Mouse (Mus musculus) liver, embryonic 11.5 days (tissue): ENCODE measurements at regions not wholly inside any gene's neighbourhood (a gene's known extent, or its start where the extent isn't known, plus 50 kb on each side); places are given as distances from the start of the nearest gene placed in this dataset.

ENCODE experiments used
- ATAC-seq: fragments of 200-750 bp; cut with Nextera tagmentation; replicated peaks from 2 replicates; pipeline ENCODE4 v1.8.0; 2017; ENCODE audit warnings: moderate number of reproducible peaks, mild to moderate bottlenecking, moderate TSS enrichment, moderate library complexity; ENCODE audit not compliant: low FRiP score
- DNase-seq: peaks from one replicate; pipeline ENCODE4 v3.0.0-alpha.2; 2017; ENCODE audit warnings: low spot score
- H3K27ac ChIP-seq: fragments of 300-500 bp; sonication (generic); 2 replicates; pipeline ENCODE4 v1.5.1; 2014; ENCODE audit warnings: mild to moderate bottlenecking, low read depth, low read length, control low read depth
- H3K27me3 ChIP-seq: fragments of 300-500 bp; sonication (generic); replicated peaks from 2 replicates; pipeline ENCODE4 v1.6.1; 2014; ENCODE audit warnings: low read length, mixed read lengths; ENCODE audit not compliant: control insufficient read depth, insufficient read depth
- H3K36me3 ChIP-seq: fragments of 300-500 bp; sonication (generic); 2 replicates; pipeline ENCODE4 v1.6.1; 2014; ENCODE audit warnings: mild to moderate bottlenecking, low read length, moderate library complexity, mixed read lengths; ENCODE audit not compliant: control insufficient read depth, insufficient read depth
- H3K4me1 ChIP-seq: fragments of 300-500 bp; sonication (generic); replicated peaks from 2 replicates; pipeline ENCODE4 v1.6.1; 2014; ENCODE audit warnings: low read length, mixed read lengths; ENCODE audit not compliant: control insufficient read depth, insufficient read depth
- H3K4me2 ChIP-seq: fragments of 300-500 bp; sonication (generic); 2 replicates; pipeline ENCODE4 v1.6.1; 2014; ENCODE audit warnings: mild to moderate bottlenecking, control low read depth, moderate library complexity
- H3K4me3 ChIP-seq: fragments of 300-500 bp; sonication (generic); 2 replicates; pipeline ENCODE4 v1.5.1; 2014; ENCODE audit warnings: low read depth, low read length, control low read depth
- H3K9ac ChIP-seq: fragments of 300-500 bp; sonication (generic); 2 replicates; pipeline ENCODE4 v1.6.1; 2014; ENCODE audit warnings: low read depth, low read length, control low read depth
- H3K9me3 ChIP-seq: fragments of 300-500 bp; sonication (generic); 2 replicates; pipeline ENCODE4 v1.6.1; 2016; ENCODE audit warnings: low read length, inconsistent platforms, mixed read lengths; ENCODE audit not compliant: control insufficient read depth
- WGBS: fragments of 180-500 bp; shearing (Covaris S2); extraction: QIAGEN DNeasy Blood & Tissue Kit; methylation state at CpG from one replicate; pipeline ENCODE4 v1.1.7; 2014; 5-methylcytosine and 5-hydroxymethylcytosine counted together

DNA sequence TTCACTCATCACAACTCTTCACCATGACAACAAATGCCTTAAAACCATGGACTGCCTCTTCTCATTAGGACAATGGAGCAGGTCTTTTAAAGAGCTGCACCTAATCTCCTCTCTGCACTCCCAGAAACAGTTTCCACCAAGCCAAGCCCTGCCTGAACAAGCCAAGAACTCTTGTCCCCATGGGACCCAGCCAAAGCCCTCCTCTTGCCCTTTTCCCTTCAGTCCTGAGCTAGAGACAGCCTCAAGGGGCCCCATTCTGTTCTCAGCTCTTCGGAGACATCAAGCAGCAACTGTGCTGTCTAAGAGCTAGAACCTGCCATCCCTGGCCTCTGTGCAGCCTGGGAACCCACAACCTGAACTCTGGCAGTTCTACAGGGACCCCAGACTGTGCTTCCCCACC lies 345.0 kb upstream of the Irak1bp1 start:
- Histone ChIP-seq H3K4me2 (no peak overlapping the region), H3K27ac (no peak overlapping the region), H3K4me1 (no peaks in the 10 kb centered on the region), H3K4me3 (no peak overlapping the region), H3K9ac (no peak overlapping the region), H3K9me3 (no peaks in the 10 kb centered on the region), H3K27me3 (no peaks in the 10 kb centered on the region), H3K36me3 (no peaks in the 10 kb centered on the region)
- 75% methylated on average over 1 of the region's 1 CpGs for WGBS
- ATAC-seq (no peak), DNase-seq (no peak)

DNA sequence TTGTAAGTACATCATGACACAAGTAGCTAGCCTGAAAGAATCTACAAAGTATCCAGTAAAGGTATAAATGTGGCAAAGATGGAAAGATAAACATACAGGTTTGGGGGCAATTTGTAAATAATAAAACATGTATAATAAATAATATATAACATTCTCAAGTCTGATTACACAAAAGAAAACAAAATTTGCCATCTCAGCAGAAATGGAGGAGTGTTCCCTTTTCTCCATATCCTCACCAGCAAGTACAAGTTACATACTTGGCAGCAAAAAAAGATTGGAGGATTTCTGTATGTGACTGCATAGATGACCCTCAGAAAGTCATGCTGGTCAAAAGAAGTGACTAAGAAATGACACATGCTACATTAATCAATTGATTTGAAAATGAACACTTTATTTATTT lies 335.9 kb upstream of the Irak1bp1 start:
- Histone ChIP-seq H3K27ac (no peak overlapping the region), H3K36me3 (no peaks in the 10 kb centered on the region), H3K4me1 (no peaks in the 10 kb centered on the region), H3K9ac (no peak overlapping the region), H3K4me2 (no peak overlapping the region), H3K4me3 (no peak overlapping the region), H3K27me3 (no peaks in the 10 kb centered on the region), H3K9me3 (no peaks in the 10 kb centered on the region)
- ATAC-seq (no peak), DNase-seq (no peak)

DNA sequence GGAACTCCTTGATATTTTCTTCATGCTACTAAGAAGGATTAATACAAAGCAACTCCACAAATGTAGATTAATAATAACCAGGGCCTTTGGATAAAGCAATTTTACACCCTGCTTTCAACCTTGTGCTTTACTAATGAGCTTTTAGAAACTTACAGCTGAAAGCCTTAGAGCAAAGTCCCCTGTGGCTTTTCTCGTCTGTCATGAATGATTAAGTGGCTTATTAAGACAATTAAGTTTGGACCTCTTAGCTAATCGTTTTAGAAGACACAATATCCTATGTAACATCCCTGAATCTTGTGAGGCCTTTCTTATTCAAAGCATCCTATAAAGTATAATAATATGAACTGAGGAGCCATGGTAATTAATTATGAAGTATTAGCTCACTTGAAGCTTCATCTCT lies 319.3 kb upstream of the Irak1bp1 start:
- Histone ChIP-seq H3K4me1 (no peaks in the 10 kb centered on the region), H3K9me3 (no peaks in the 10 kb centered on the region), H3K9ac (no peak overlapping the region), H3K27me3 (no peaks in the 10 kb centered on the region), H3K36me3 (no peaks in the 10 kb centered on the region), H3K4me2 (no peak overlapping the region), H3K27ac (no peak overlapping the region), H3K4me3 (no peak overlapping the region)
- 66% methylated on average over 2 of the region's 2 CpGs for WGBS
- ATAC-seq (no peak), DNase-seq (no peak)

DNA sequence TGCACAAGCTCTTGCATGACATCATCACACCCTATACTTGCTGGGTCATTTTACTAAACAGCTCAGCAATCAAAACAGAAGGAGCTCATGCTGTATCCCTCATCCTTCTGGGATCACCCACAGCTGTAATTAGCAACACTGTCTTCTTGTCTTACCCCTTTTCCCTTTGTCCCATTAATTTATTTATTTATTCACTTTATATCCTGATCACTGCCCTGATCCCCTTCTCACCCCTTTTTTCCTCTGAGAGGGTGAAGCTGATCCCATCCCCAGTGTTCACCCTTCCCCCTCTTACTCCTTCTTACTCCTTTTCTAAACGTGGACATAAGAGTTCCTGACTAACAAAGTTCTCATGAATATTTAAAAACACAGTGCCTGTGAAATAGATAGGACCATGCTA lies 310.3 kb upstream of the Irak1bp1 start:
- 28% methylated on average over 1 of the region's 1 CpGs for WGBS
- Histone ChIP-seq H3K27me3 (no peaks in the 10 kb centered on the region), H3K9me3 (no peaks in the 10 kb centered on the region), H3K4me2 (no peak overlapping the region), H3K36me3 (no peaks in the 10 kb centered on the region), H3K4me3 (no peak overlapping the region), H3K4me1 (no peaks in the 10 kb centered on the region), H3K27ac (no peak overlapping the region), H3K9ac (no peak overlapping the region)
- no peak for DNase-seq
- no peak for ATAC-seq

DNA sequence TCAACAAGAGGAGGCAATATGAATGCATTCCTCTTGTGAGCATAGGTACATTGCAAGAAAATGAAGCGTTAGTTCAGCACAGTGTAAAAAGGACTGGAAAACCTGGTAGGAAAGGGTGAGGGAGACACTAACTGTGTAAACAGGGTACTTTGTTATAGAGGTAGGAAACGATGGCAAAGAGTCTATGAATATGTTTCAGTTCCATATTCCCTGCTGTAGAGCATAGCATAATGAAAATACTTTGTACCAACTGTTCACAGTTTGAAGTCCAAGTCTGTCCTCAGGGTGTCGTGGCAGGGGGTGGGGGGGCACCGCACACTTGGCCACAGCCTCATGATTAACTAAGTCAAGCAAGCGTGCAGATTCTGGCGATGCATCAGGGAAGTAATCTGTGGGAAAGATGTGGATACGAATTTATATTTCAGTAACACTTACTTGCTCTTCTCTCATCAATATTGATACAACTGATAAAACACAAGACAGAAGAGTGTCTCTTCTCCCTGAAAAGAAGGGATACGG lies 301.4 kb upstream of the Irak1bp1 start:
- ATAC-seq (no peak), DNase-seq (no peak)
- Histone ChIP-seq H3K27me3 (no peaks in the 10 kb centered on the region), H3K27ac (no peak overlapping the region), H3K9me3 (no peaks in the 10 kb centered on the region), H3K4me2 (no peak overlapping the region), H3K36me3 (no peaks in the 10 kb centered on the region), H3K4me3 (no peak overlapping the region), H3K4me1 (no peaks in the 10 kb centered on the region), H3K9ac (no peak overlapping the region)
- WGBS, result 82% methylated on average over 8 of the region's 8 CpGs

DNA sequence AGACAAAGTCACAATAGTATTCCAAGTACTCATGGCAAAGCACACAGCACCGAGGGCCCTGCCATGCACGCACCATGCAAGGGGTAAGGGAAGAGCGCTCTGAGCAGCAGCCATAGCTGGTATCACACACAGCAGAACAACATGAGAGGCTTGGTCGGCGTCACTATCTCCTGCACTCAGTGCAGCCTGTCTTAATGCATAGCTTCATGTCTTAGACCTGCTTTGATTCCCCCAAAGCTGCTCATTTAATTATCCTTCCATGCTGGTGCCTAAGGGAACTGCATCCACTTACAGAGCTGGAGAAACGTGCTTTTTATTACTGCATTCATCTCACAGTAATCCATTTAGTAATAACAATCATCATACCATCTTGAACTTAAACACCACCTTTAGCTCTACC lies 276.6 kb upstream of the Irak1bp1 start:
- DNase-seq, result no peak
- no peak for ATAC-seq
- H3K4me3 ChIP-seq, result no peak overlapping the region
- H3K36me3 ChIP-seq, result no peaks in the 10 kb centered on the region
- no peaks in the 10 kb centered on the region for H3K4me1 ChIP-seq
- no peak overlapping the region for H3K4me2 ChIP-seq
- H3K9me3 ChIP-seq, result no peaks in the 10 kb centered on the region
- H3K27ac ChIP-seq, result no peak overlapping the region
- H3K9ac ChIP-seq, result no peak overlapping the region
- no peaks in the 10 kb centered on the region for H3K27me3 ChIP-seq
- 79% methylated on average over 6 of the region's 6 CpGs for WGBS

DNA sequence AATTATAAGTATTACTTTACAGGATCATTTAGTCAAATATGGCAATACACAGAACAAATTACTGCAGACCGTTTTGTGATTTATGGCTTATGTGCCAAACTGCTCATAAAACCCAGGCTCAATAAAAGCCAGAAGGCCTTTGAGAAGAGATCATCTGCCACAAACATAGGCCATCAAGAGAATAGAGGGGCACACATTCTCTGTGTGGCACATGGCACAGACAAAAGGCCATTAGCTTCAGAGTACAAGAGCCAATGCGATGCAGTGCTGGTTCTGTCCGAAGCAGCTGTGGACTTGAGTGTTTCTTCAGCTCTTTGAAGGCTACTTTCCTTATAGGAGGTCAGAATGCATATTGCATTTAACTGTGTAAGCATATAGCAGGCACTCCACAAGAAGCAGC lies 276.1 kb upstream of the Irak1bp1 start:
- Histone ChIP-seq H3K4me3 (no peak overlapping the region), H3K9me3 (no peaks in the 10 kb centered on the region), H3K27me3 (no peaks in the 10 kb centered on the region), H3K9ac (no peak overlapping the region), H3K36me3 (no peaks in the 10 kb centered on the region), H3K4me2 (no peak overlapping the region), H3K4me1 (no peaks in the 10 kb centered on the region), H3K27ac (no peak overlapping the region)
- WGBS, result 78% methylated on average over 3 of the region's 3 CpGs
- DNase-seq (no peak), ATAC-seq (no peak)

DNA sequence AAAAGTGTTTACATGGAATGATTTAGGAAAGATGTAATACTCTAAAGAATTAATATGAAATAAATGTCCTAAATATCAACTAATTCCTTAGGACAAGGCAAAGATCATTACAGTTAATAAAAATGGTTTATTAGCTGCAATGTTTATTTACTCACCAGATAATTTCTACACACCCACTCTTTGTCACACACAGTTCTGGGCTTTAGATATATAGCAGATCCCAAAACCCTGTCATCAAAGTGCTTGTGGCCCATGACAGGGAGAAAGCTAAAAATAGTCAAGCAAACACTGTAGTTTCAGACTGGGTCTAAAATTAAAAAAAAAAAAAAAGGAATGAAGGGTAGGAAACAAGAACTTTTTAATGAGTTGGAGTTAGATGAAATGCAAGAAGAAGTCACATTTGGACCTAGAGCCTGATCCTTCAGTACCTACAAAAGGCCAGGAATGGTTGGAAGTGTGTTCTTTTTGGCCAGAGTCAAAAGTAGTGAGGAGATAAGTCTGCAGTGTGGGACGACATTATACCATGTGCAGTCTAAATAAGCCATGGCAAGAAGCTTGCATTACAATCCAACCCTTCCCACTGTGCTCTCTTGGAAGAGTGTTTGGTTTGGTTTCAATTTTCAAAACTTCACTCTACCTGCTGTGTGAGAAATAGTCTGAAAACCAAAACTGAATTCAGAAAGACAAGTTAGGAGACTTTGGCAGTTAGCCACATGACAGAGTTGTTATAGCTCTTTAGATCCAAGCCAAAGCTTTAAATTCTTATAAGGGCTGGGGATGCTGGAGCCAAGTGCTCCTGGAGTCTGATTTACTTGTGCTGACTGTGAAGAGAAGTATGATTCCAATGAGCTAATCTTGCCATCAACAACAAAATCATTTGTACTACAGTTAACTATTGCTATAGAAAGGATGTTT lies 266.5 kb upstream of the Irak1bp1 start:
- no peak overlapping the region for H3K27ac ChIP-seq
- H3K4me3 ChIP-seq, result no peak overlapping the region
- no peaks in the 10 kb centered on the region for H3K27me3 ChIP-seq
- ATAC-seq (no peak), DNase-seq (no peak)
- 42% methylated on average over 1 of the region's 1 CpGs for WGBS
- H3K4me1 ChIP-seq, result no peaks in the 10 kb centered on the region
- H3K9me3 ChIP-seq, result no peaks in the 10 kb centered on the region
- no peak overlapping the region for H3K9ac ChIP-seq
- H3K36me3 ChIP-seq, result no peaks in the 10 kb centered on the region
- no peak overlapping the region for H3K4me2 ChIP-seq

DNA sequence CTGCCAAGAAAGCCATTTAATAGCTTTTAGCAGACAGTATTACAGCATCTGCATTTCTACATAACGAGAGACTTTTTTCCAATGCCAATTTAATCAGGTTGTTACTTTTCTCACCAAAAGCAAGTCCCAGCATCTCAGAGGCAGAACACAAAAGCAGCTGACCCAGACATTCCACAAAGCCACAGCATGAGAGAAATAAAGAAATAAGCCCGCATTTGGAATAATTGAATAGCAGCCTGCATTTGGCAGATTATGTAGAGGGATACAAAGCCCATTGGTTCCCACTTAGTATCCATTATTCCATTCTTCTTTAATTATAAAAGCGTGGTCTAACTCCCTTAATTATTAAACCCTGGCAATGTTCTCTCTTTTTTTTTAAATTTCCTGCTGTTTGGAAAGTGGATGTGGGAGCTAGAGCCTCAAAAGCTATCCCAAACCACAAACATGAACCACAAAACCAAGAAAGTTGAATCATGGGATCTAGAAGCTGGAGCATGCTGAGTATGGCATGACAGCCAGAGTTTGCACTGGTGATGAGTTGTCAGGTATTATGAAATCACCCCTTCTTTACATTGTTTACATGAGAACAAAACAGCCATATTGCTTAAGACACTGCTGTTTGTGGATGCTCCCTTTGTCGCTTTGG lies 247.8 kb upstream of the Irak1bp1 start:
- Histone ChIP-seq H3K27ac (no peak overlapping the region), H3K4me2 (no peak overlapping the region), H3K36me3 (no peaks in the 10 kb centered on the region), H3K4me3 (no peak overlapping the region), H3K9me3 (no peaks in the 10 kb centered on the region), H3K4me1 (no peaks in the 10 kb centered on the region), H3K27me3 (no peaks in the 10 kb centered on the region), H3K9ac (no peak overlapping the region)
- DNase-seq, result no peak
- no peak for ATAC-seq
- WGBS, result 71% methylated on average over 4 of the region's 4 CpGs
